Mouse (Mus musculus) myocyte (in vitro differentiated cells): ENCODE data around the gene Nell1.

Experiments used
- CEBPB ChIP-seq: IDR thresholded peaks from 2 replicates; pipeline ENCODE4 v1.6.1; 2011; ENCODE audit warnings: mild to moderate bottlenecking, moderate library complexity; ENCODE audit not compliant: poor library complexity, insufficient read depth, severe bottlenecking
- E2F4 ChIP-seq: IDR thresholded peaks from one replicate; pipeline ENCODE4 v1.6.1; 2011; ENCODE audit warnings: mild to moderate bottlenecking, control low read depth, moderate library complexity; ENCODE audit not compliant: insufficient read depth
- POLR2A ChIP-seq: IDR thresholded peaks from one replicate; pipeline ENCODE4 v1.6.1; 2011; ENCODE audit warnings: low read depth, mild to moderate bottlenecking, control low read depth, moderate library complexity; ENCODE audit not compliant: insufficient read length
- POLR2AphosphoS2 ChIP-seq: IDR thresholded peaks from one replicate; pipeline ENCODE4 v1.6.1; 2011; ENCODE audit warnings: low read depth, control low read depth; ENCODE audit not compliant: insufficient read length

GRCm38 (mm10) chr7:50094461-50094860 is 119.8 kb downstream of the Nell1 start:
- TF ChIP-seq CEBPB (no peak), E2F4 (no peak), POLR2A (no peak), POLR2AphosphoS2 (no peak)
